Mouse (Mus musculus): ENCODE measurements around the gene Ankrd39. TPM values are rescaled to one million over a fixed set of nuclear protein-coding genes. Genes with fewer than 3 reads are reported as not detected.

Ankrd39 gene
- polyA plus RNA-seq, 1 experiment from 2014 or later, result 29.2 TPM

- Histone ChIP-seq H3K4me2 (replicated peaks; ENCODE audit: low read depth, low read length) (peak overlapping the region; percentile 88), H3K4me3 (ENCODE audit: low read length) (peak overlapping the region; percentile 86), H3K9ac (replicated peaks; ENCODE audit: low read length) (peak overlapping the region; percentile 87), H3K4me1 (ENCODE audit: insufficient read depth, low read length) (peaks cover 26% of the 10 kb centered on the region), H3K27ac (ENCODE audit: low read length) (peak overlapping the region; percentile 97), H3K36me3 (ENCODE audit: insufficient read depth, low read length) (peaks cover 10% of the 10 kb centered on the region), H3K27me3 (ENCODE audit: insufficient read depth, low read length) (no peaks in the 10 kb centered on the region), H3K9me3 (ENCODE audit: low read length) (no peaks in the 10 kb centered on the region)
- under 1% methylated on average over 75 of the region's 126 CpGs for WGBS
- ATAC-seq (ENCODE audit: low FRiP score, low TSS enrichment), result peak; percentile 69
Observed at GRCm38 (mm10) chr1:36512089-36512965, 34.9 kb downstream of the Ankrd39 start.

GRCm38 (mm10) chr1:36511289-36512021, 35.8 kb downstream of the Ankrd39 start, which contains the start of gene Cnnm3:
Cnnm3 (plus strand) TSS chr1:36511867.
- 1% methylated on average over 49 of the region's 51 CpGs for WGBS
- Histone ChIP-seq H3K4me3 (ENCODE audit: low read length) (peak within 1 kb of the TSS; percentile 86), H3K27me3 (ENCODE audit: insufficient read depth, low read length) (no peaks in the 10 kb centered on the region), H3K4me1 (ENCODE audit: insufficient read depth, low read length) (peaks cover 26% of the 10 kb centered on the region), H3K9ac (replicated peaks; ENCODE audit: low read length) (peak within 1 kb of the TSS; percentile 87), H3K36me3 (ENCODE audit: insufficient read depth, low read length) (peaks cover 6% of the 10 kb centered on the region), H3K9me3 (ENCODE audit: low read length) (no peaks in the 10 kb centered on the region), H3K27ac (ENCODE audit: low read length) (peak within 1 kb of the TSS; percentile 97), H3K4me2 (replicated peaks; ENCODE audit: low read depth, low read length) (peak within 1 kb of the TSS; percentile 88)
- peak; percentile 98 for ATAC-seq (ENCODE audit: low FRiP score, low TSS enrichment)

- Histone ChIP-seq H3K4me1 (ENCODE audit: insufficient read depth, low read length) (peaks cover 4% of the 10 kb centered on the region), H3K27ac (ENCODE audit: low read length) (no peak overlapping the region), H3K9me3 (ENCODE audit: low read length) (no peaks in the 10 kb centered on the region), H3K36me3 (ENCODE audit: insufficient read depth, low read length) (peaks cover 8% of the 10 kb centered on the region; the same call in 1 of the 2 replicates), H3K9ac (replicated peaks; ENCODE audit: low read length) (no peak overlapping the region), H3K4me2 (replicated peaks; ENCODE audit: low read depth, low read length) (no peak overlapping the region), H3K27me3 (ENCODE audit: insufficient read depth, low read length) (no peaks in the 10 kb centered on the region), H3K4me3 (ENCODE audit: low read length) (no peak overlapping the region)
- 72% methylated on average over 5 of the region's 5 CpGs for WGBS
- ATAC-seq (ENCODE audit: low FRiP score, low TSS enrichment), result no peak
Observed at GRCm38 (mm10) chr1:36508238-36508637, 39.0 kb downstream of the Ankrd39 start.

GRCm38 (mm10) chr1:36501261-36501660, 46.0 kb downstream of the Ankrd39 start:
- ATAC-seq (ENCODE audit: low FRiP score, low TSS enrichment), result peak; percentile 35
- Histone ChIP-seq H3K36me3 (ENCODE audit: insufficient read depth, low read length) (peaks cover 16% of the 10 kb centered on the region), H3K4me1 (ENCODE audit: insufficient read depth, low read length) (no peaks in the 10 kb centered on the region), H3K27me3 (ENCODE audit: insufficient read depth, low read length) (no peaks in the 10 kb centered on the region), H3K4me3 (ENCODE audit: low read length) (no peak overlapping the region), H3K9ac (replicated peaks; ENCODE audit: low read length) (no peak overlapping the region), H3K27ac (ENCODE audit: low read length) (no peak overlapping the region), H3K4me2 (replicated peaks; ENCODE audit: low read depth, low read length) (no peak overlapping the region), H3K9me3 (ENCODE audit: low read length) (no peaks in the 10 kb centered on the region)
- WGBS, result 4% methylated on average over 3 of the region's 3 CpGs

GRCm38 (mm10) chr1:36497312-36497711, 49.9 kb downstream of the Ankrd39 start:
- Histone ChIP-seq H3K27me3 (ENCODE audit: insufficient read depth, low read length) (no peaks in the 10 kb centered on the region), H3K9ac (replicated peaks; ENCODE audit: low read length) (no peak overlapping the region), H3K27ac (ENCODE audit: low read length) (no peak overlapping the region), H3K4me1 (ENCODE audit: insufficient read depth, low read length) (peaks cover under 1% of the 10 kb centered on the region; the same call in 1 of the 2 replicates), H3K4me3 (ENCODE audit: low read length) (no peak overlapping the region), H3K36me3 (ENCODE audit: insufficient read depth, low read length) (peaks cover 13% of the 10 kb centered on the region), H3K4me2 (replicated peaks; ENCODE audit: low read depth, low read length) (no peak overlapping the region), H3K9me3 (ENCODE audit: low read length) (no peaks in the 10 kb centered on the region)
- 72% methylated on average over 2 of the region's 2 CpGs for WGBS
- no peak for ATAC-seq (ENCODE audit: low FRiP score, low TSS enrichment)

- H3K36me3 ChIP-seq (ENCODE audit: insufficient read depth, low read length), result peaks cover 10% of the 10 kb centered on the region
- no peak overlapping the region for H3K4me3 ChIP-seq (ENCODE audit: low read length)
- peaks cover 3% of the 10 kb centered on the region; the same call in 1 of the 2 replicates for H3K4me1 ChIP-seq (ENCODE audit: insufficient read depth, low read length)
- ATAC-seq (ENCODE audit: low FRiP score, low TSS enrichment), result no peak
- WGBS, result 39% methylated on average over 2 of the region's 2 CpGs
- H3K9me3 ChIP-seq (ENCODE audit: low read length), result no peaks in the 10 kb centered on the region
- H3K27ac ChIP-seq (ENCODE audit: low read length), result no peak overlapping the region
- H3K27me3 ChIP-seq (ENCODE audit: insufficient read depth, low read length), result no peaks in the 10 kb centered on the region
- H3K9ac ChIP-seq (replicated peaks; ENCODE audit: low read length), result no peak overlapping the region
- no peak overlapping the region for H3K4me2 ChIP-seq (replicated peaks; ENCODE audit: low read depth, low read length)
Observed at GRCm38 (mm10) chr1:36496719-36497118, 50.5 kb downstream of the Ankrd39 start.

- no peak overlapping the region for H3K27ac ChIP-seq (ENCODE audit: low read length)
- no peak overlapping the region for H3K4me3 ChIP-seq (ENCODE audit: low read length)
- no peaks in the 10 kb centered on the region for H3K9me3 ChIP-seq (ENCODE audit: low read length)
- H3K9ac ChIP-seq (replicated peaks; ENCODE audit: low read length), result no peak overlapping the region
- no peak for ATAC-seq (ENCODE audit: low FRiP score, low TSS enrichment)
- H3K4me1 ChIP-seq (ENCODE audit: insufficient read depth, low read length), result peaks cover 3% of the 10 kb centered on the region; the same call in 1 of the 2 replicates
- no peak overlapping the region for H3K4me2 ChIP-seq (replicated peaks; ENCODE audit: low read depth, low read length)
- no peaks in the 10 kb centered on the region for H3K27me3 ChIP-seq (ENCODE audit: insufficient read depth, low read length)
- WGBS, result 58% methylated on average over 6 of the region's 6 CpGs
- no peaks in the 10 kb centered on the region for H3K36me3 ChIP-seq (ENCODE audit: insufficient read depth, low read length)
Observed at GRCm38 (mm10) chr1:36493299-36493698, 53.9 kb downstream of the Ankrd39 start.

GRCm38 (mm10) chr1:36492416-36493139, 54.7 kb downstream of the Ankrd39 start:
- WGBS, result 28% methylated on average over 9 of the region's 9 CpGs
- Histone ChIP-seq H3K27me3 (ENCODE audit: insufficient read depth, low read length) (no peaks in the 10 kb centered on the region), H3K4me3 (ENCODE audit: low read length) (no peak overlapping the region), H3K9ac (replicated peaks; ENCODE audit: low read length) (no peak overlapping the region; the same call in 1 of the 2 replicates), H3K9me3 (ENCODE audit: low read length) (no peaks in the 10 kb centered on the region), H3K36me3 (ENCODE audit: insufficient read depth, low read length) (no peaks in the 10 kb centered on the region), H3K4me1 (ENCODE audit: insufficient read depth, low read length) (peaks cover 3% of the 10 kb centered on the region; the same call in 1 of the 2 replicates), H3K27ac (ENCODE audit: low read length) (no peak overlapping the region), H3K4me2 (replicated peaks; ENCODE audit: low read depth, low read length) (no peak overlapping the region)
- peak; percentile 94 for ATAC-seq (ENCODE audit: low FRiP score, low TSS enrichment)

GRCm38 (mm10) chr1:36489661-36490060, 57.6 kb downstream of the Ankrd39 start:
- Histone ChIP-seq H3K9me3 (ENCODE audit: low read length) (no peaks in the 10 kb centered on the region), H3K27me3 (ENCODE audit: insufficient read depth, low read length) (no peaks in the 10 kb centered on the region), H3K36me3 (ENCODE audit: insufficient read depth, low read length) (no peaks in the 10 kb centered on the region), H3K4me1 (ENCODE audit: insufficient read depth, low read length) (peaks cover 10% of the 10 kb centered on the region; the same call in 1 of the 2 replicates), H3K4me3 (ENCODE audit: low read length) (no peak overlapping the region), H3K9ac (replicated peaks; ENCODE audit: low read length) (no peak overlapping the region), H3K4me2 (replicated peaks; ENCODE audit: low read depth, low read length) (no peak overlapping the region), H3K27ac (ENCODE audit: low read length) (no peak overlapping the region)
- 84% methylated on average over 6 of the region's 6 CpGs for WGBS
- ATAC-seq (ENCODE audit: low FRiP score, low TSS enrichment), result no peak

Data from kidney, embryonic 16.5 days (tissue).